Mouse (Mus musculus) hindbrain, embryonic 14.5 days (tissue): Measurements from ENCODE around the gene S100a2. TPM values are rescaled to one million over a fixed set of nuclear protein-coding genes. Genes with fewer than 3 reads are reported as not detected.

Experiments used
- ATAC-seq: fragments of 200-750 bp; cut with Nextera tagmentation; 2 replicates; pipeline ENCODE4 v1.8.0; 2017; ENCODE audit warnings: moderate number of reproducible peaks, mild to moderate bottlenecking, moderate TSS enrichment, moderate library complexity; ENCODE audit not compliant: low FRiP score
- DNase-seq: peaks from one replicate; pipeline ENCODE4 v3.0.0-alpha.2; 2015; ENCODE audit warnings: low spot score
- H3K27ac ChIP-seq: fragments of 300-500 bp; sonication (generic); 2 replicates; pipeline ENCODE4 v1.5.1; 2014; ENCODE audit warnings: mild to moderate bottlenecking, moderate library complexity
- H3K27me3 ChIP-seq: fragments of 300-500 bp; sonication (generic); 2 replicates; pipeline ENCODE4 v1.6.1; 2014; ENCODE audit warnings: mild to moderate bottlenecking, low read length, mixed read lengths; ENCODE audit not compliant: control insufficient read depth, insufficient read depth
- H3K36me3 ChIP-seq: fragments of 300-500 bp; sonication (generic); replicated peaks from 2 replicates; pipeline ENCODE4 v1.6.1; 2014; ENCODE audit not compliant: control insufficient read depth, insufficient read depth
- H3K4me1 ChIP-seq: fragments of 300-500 bp; sonication (generic); replicated peaks from 2 replicates; pipeline ENCODE4 v1.6.1; 2014; ENCODE audit warnings: antibody characterized with exemption, low read length, mixed read lengths; ENCODE audit not compliant: control insufficient read depth, insufficient read depth
- H3K4me2 ChIP-seq: fragments of 300-500 bp; sonication (generic); replicated peaks from 2 replicates; pipeline ENCODE4 v1.6.1; 2014; ENCODE audit warnings: mild to moderate bottlenecking, moderate library complexity
- H3K4me3 ChIP-seq: fragments of 300-500 bp; sonication (generic); replicated peaks from 2 replicates; pipeline ENCODE4 v1.5.1; 2014; ENCODE audit warnings: mild to moderate bottlenecking, low read length
- H3K9ac ChIP-seq: fragments of 300-500 bp; sonication (generic); 2 replicates; pipeline ENCODE4 v1.6.1; 2014
- H3K9me3 ChIP-seq: fragments of 300-500 bp; sonication (generic); 2 replicates; pipeline ENCODE4 v1.6.1; 2016; ENCODE audit warnings: low read length; ENCODE audit not compliant: control insufficient read depth
- WGBS: fragments of 180-500 bp; shearing (Covaris S2); extraction: QIAGEN DNeasy Blood & Tissue Kit; methylation state at CpG from one replicate; pipeline ENCODE4 v1.1.7; 2014; 5-methylcytosine and 5-hydroxymethylcytosine counted together
- polyA plus RNA-seq: library from polyadenylated mRNA; unstranded; fragments of >200 nt; fragmentation: Nextera tagmentation; extraction: Ambion mirVana; gene quantifications from 2 replicates; pipeline ENCODE4 v1.2.1, GENCODE M21; 2014

The S100a2 gene
- polyA plus RNA-seq, 1 experiment from 2014 or later = not detected

DNA sequence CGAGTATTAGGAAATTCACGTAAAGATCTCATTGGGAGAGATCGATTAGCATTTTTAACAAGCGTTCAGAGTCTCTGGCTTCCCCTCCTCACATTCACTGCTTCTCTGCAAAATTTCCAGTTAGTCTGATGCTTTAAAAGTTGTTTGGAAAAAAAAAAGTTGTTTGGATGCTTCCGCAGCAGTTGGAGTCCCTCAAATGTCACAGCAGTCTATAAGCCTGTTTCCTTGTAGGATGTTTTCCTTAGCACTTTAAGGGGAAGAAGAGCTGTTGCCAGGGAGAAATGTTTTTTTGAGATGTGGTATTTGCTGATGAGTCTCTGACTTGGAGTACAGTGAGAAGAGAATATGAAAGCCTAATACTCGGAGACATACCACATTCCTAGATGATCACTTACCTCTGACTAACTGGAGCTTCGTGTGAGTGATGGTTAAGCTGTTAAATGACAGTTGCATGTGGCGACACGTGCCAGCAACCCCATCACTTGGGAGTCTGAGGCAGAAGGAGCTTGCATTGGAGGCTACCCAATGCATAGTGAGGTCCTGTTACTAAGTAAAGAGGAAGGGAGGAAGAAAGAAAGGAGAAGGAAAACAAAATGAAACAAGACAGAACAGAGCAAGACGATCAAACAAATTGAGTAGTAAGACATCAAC is 13.6 kb upstream of the S100a2 start:
- no peak overlapping the region for H3K4me2 ChIP-seq
- no peaks in the 10 kb centered on the region for H3K4me1 ChIP-seq
- no peaks in the 10 kb centered on the region for H3K9me3 ChIP-seq
- H3K4me3 ChIP-seq = no peak overlapping the region
- no peaks in the 10 kb centered on the region for H3K27me3 ChIP-seq
- WGBS = 74% methylated on average over 10 of the region's 10 CpGs
- H3K9ac ChIP-seq = no peak overlapping the region
- H3K36me3 ChIP-seq = no peaks in the 10 kb centered on the region
- no peak overlapping the region for H3K27ac ChIP-seq
- ATAC-seq (no peak), DNase-seq (no peak)

DNA sequence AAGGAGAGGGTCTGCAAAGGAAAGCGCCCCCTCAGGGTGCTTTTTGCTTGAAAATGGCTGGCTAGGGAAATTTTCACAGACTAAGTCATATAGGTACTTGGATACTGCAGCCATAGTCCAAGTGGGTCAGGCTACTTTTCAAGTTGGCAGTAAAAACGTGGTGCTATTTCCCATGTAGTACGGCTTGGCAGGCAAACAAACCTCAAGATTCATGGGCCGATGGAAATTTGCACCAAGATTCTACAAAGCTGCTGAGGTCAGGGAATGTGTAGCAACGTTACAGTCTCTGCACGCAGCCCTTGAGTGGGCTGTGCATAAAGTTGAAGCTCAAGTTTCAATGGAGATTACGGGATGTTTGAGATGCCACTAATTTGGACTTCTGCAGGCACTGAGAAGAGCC is 10.6 kb upstream of the S100a2 start:
- WGBS = 84% methylated on average over 7 of the region's 7 CpGs
- H3K36me3 ChIP-seq = no peaks in the 10 kb centered on the region
- H3K9ac ChIP-seq = no peak overlapping the region
- H3K27me3 ChIP-seq = no peaks in the 10 kb centered on the region
- no peak overlapping the region for H3K4me2 ChIP-seq
- ATAC-seq (no peak), DNase-seq (no peak)
- no peak overlapping the region for H3K27ac ChIP-seq
- H3K4me3 ChIP-seq = no peak overlapping the region
- H3K4me1 ChIP-seq = no peaks in the 10 kb centered on the region
- no peaks in the 10 kb centered on the region for H3K9me3 ChIP-seq

DNA sequence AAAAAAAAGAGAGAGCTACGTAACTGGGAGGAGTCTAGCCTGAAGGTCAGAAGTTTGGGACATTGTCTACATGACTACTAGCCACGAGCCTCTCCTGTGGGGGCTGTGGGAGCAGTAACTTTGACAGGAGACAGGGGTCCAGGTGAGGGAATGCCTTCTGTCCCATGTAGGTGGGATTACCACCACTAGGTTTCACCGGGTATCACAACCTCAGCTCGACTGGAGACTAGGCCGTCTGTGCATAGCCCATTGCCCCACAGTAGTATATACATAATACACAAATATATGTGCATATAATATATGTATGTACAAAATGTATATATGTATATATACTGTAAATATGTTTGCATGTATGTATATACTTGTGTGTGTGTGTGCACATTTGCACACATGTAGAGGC is 8.9 kb upstream of the S100a2 start:
- Histone ChIP-seq H3K4me2 (no peak overlapping the region), H3K27me3 (no peaks in the 10 kb centered on the region), H3K9ac (no peak overlapping the region), H3K9me3 (no peaks in the 10 kb centered on the region), H3K36me3 (no peaks in the 10 kb centered on the region), H3K27ac (no peak overlapping the region), H3K4me1 (no peaks in the 10 kb centered on the region), H3K4me3 (no peak overlapping the region)
- DNase-seq = no peak
- ATAC-seq = no peak
- WGBS = 96% methylated on average over 5 of the region's 5 CpGs

DNA sequence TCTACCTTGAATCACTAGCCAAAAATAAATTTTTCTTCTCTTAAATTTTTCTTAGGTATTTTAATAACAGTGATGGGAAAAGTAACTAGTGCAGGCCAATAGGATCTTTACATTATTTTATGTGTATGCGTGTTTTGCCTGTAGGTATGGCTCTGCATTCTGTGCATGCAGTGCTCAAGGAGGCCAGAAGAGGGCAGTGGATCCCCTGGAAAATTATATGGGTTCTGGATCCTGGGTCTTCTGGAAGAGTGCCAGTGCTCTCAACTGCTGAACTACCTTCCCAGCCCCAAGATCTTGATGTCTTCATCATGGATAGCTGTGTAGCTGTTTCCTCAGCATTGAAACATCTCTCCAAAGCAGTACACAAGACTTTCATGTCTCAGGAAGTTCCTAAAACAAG is 7.9 kb upstream of the S100a2 start:
- 98% methylated on average over 1 of the region's 1 CpGs for WGBS
- Histone ChIP-seq H3K9me3 (no peaks in the 10 kb centered on the region), H3K4me2 (no peak overlapping the region), H3K36me3 (no peaks in the 10 kb centered on the region), H3K27me3 (no peaks in the 10 kb centered on the region), H3K9ac (no peak overlapping the region), H3K4me1 (no peaks in the 10 kb centered on the region), H3K27ac (no peak overlapping the region), H3K4me3 (no peak overlapping the region)
- ATAC-seq = no peak
- no peak for DNase-seq

DNA sequence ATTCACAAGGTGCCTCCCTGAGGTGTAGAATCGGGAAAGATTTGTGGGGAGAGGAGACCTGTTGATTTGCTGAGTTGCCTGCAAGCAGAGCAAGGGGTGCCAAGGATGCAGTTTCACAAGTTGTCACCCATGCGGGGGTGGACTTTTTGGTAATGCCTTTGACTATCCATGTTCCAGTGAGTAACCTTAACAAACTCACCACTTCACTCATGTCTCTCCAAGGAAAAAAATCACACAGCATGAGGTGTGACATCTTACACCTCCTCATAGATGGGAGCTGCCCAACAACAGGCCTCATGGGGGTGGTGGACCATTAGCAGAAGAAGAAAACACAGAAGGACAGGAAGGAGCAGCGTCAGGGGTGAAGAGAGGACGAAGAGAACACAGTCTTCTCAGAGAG is 7.5 kb upstream of the S100a2 start:
- no peak overlapping the region for H3K27ac ChIP-seq
- 84% methylated on average over 4 of the region's 4 CpGs for WGBS

DNA sequence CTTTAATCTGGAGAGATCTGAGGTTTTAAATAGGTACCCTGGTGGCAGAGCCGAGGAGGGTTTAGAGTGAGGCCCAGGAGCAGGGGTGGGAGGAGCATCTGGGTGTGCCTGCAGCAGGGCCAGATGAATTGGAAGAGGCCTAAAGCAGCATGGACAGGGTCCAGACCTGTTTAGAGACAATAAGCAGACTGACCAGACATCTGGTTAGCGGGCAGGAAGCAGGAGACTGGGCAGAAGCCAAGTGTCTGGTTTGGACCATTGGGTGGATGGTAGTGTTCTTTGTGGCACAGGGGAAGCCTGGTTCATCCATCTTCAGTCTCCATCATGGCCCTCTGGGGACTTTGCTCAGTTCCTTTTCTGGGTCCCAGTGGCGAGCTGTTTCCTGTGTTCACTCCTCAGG is 6.2 kb upstream of the S100a2 start:
- 46% methylated on average over 3 of the region's 3 CpGs for WGBS
- Histone ChIP-seq H3K9me3 (no peaks in the 10 kb centered on the region), H3K27me3 (no peaks in the 10 kb centered on the region), H3K4me2 (no peak overlapping the region), H3K27ac (no peak overlapping the region), H3K36me3 (no peaks in the 10 kb centered on the region), H3K4me1 (no peaks in the 10 kb centered on the region), H3K4me3 (no peak overlapping the region), H3K9ac (no peak overlapping the region)
- no peak for ATAC-seq
- no peak for DNase-seq

More for the DNA sequence above, 7.5 kb upstream of the S100a2 start:
- H3K4me2 ChIP-seq = no peak overlapping the region
- no peak overlapping the region for H3K4me3 ChIP-seq
- H3K27me3 ChIP-seq = no peaks in the 10 kb centered on the region
- ATAC-seq (no peak), DNase-seq (no peak)
- H3K9ac ChIP-seq = no peak overlapping the region
- H3K36me3 ChIP-seq = no peaks in the 10 kb centered on the region
- H3K4me1 ChIP-seq = no peaks in the 10 kb centered on the region
- no peaks in the 10 kb centered on the region for H3K9me3 ChIP-seq

DNA sequence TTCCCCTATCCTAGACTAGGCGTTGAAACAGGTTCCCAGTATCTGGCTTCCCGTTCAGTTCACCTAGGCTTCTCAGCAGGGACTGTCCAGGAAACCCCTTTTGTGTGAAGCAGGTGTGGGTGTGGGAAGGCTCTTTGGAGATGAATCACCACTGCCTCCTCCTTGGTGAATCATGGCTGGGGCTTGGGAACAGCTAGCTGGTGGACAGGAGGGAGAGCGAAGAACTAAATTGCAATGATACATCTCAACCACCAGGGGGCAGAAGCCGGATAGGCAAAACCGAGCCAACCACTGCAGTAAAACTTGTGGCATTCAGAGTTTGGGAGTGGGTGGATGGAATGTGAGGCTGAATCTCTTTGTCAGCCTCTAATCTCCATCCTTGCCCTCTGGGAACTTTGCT is 4.5 kb upstream of the S100a2 start:
- DNase-seq = peak; percentile 75
- no peak overlapping the region for H3K27ac ChIP-seq
- H3K4me2 ChIP-seq = no peak overlapping the region
- H3K36me3 ChIP-seq = no peaks in the 10 kb centered on the region
- WGBS = 37% methylated on average over 5 of the region's 5 CpGs
- no peak overlapping the region for H3K4me3 ChIP-seq
- no peak for ATAC-seq
- H3K4me1 ChIP-seq = no peaks in the 10 kb centered on the region
- no peak overlapping the region for H3K9ac ChIP-seq
- no peaks in the 10 kb centered on the region for H3K27me3 ChIP-seq
- no peaks in the 10 kb centered on the region for H3K9me3 ChIP-seq

DNA sequence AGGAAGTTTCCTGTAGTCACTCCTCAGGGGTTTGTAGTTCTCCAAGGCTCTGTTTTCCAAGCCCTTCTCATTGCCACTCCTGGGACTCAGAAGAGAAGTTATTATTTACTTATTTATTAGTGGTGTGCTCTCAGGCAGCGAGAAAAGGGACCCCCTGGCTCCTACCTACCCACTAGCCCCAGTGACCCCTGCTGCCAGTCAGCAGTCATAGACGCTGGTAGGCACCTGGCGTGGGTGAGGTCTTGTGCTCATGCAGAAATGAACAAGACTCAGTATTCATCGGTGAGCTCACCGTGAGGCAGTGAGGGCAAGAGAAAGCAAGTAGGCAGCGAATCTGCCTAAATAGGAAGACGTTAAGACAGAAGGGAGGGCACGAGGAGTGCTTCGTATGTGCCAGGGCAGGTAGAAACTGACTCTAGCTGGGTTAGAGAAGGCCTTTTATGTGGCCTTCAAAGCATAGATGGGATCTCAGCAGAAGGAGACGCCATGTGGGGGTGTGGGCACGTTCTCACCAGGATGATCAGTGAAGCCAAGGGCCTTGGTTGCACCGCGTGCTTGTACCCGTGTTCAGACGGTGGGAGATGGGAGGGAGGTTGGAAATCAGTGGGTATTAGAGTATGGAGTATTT is 3.9 kb upstream of the S100a2 start:
- no peak overlapping the region for H3K27ac ChIP-seq
- H3K4me2 ChIP-seq = no peak overlapping the region
- ATAC-seq = no peak
- no peak overlapping the region for H3K9ac ChIP-seq
- no peak overlapping the region for H3K4me3 ChIP-seq
- H3K36me3 ChIP-seq = no peaks in the 10 kb centered on the region
- WGBS = 86% methylated on average over 15 of the region's 15 CpGs
- no peaks in the 10 kb centered on the region for H3K4me1 ChIP-seq
- no peak for DNase-seq
- no peaks in the 10 kb centered on the region for H3K9me3 ChIP-seq
- H3K27me3 ChIP-seq = no peaks in the 10 kb centered on the region

DNA sequence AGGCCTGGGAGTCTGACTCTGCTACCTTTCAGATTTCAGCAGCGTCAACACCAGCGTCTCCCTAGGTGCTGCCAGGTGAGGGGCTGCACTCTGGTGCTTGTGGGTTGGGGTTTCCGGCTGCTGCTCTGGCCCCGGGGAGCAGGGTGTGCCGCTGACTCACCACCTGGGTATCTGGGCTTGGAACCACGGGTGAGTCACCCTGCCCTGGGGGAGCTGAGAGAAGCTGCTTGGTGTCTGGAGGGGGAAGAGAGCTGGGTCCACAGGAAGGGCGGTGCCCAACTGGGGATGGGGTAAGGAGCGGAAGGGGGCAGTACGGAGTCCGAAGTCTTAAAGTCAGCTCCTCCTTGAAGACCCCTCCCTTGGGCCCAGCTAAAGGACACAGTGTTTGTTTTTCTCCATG is 3.1 kb upstream of the S100a2 start:
- Histone ChIP-seq H3K36me3 (no peaks in the 10 kb centered on the region), H3K27ac (no peak overlapping the region), H3K4me2 (no peak overlapping the region), H3K4me1 (no peaks in the 10 kb centered on the region), H3K9me3 (no peaks in the 10 kb centered on the region), H3K9ac (no peak overlapping the region), H3K4me3 (no peak overlapping the region), H3K27me3 (no peaks in the 10 kb centered on the region)
- DNase-seq (no peak), ATAC-seq (no peak)
- 76% methylated on average over 10 of the region's 10 CpGs for WGBS
